Mouse (Mus musculus) ES-E14 (cell line): Measurements from ENCODE around the gene Tasp1. TPM values are rescaled to one million over a fixed set of nuclear protein-coding genes. Genes with fewer than 3 reads are reported as not detected.
A peak's percentile ranks its signal among the peaks of the same experiment; 100 is the strongest.
"Not testable (repeated sequence)": the region's sequence is repeated elsewhere in the genome, so short reads cannot be mapped to it uniquely, and the experiment has no call there.

Experiments used
- DNase-seq: peaks from one replicate; pipeline ENCODE4 v3.0.0-alpha.2; 2013; ENCODE audit warnings: low read depth, low spot score
- H3K27ac ChIP-seq: 2 replicates; pipeline ENCODE4 v1.5.1; 2012; ENCODE audit warnings: low read depth, mild to moderate bottlenecking, low read length, moderate library complexity, mixed read lengths; ENCODE audit not compliant: poor library complexity, insufficient read depth, severe bottlenecking
- H3K36me3 ChIP-seq: 2 replicates; pipeline ENCODE4 v1.6.1; 2012; ENCODE audit warnings: mild to moderate bottlenecking, low read length, moderate library complexity, mixed read lengths; ENCODE audit not compliant: control insufficient read depth, poor library complexity, insufficient read depth, severe bottlenecking
- H3K4me1 ChIP-seq, 2 experiments: fragments of 150-350 bp in 1 of 2; sonication (generic) in 1 of 2; 2 replicates each; pipeline ENCODE4 v1.6.1; 2012; ENCODE audit warnings: low read length in 2 of 2, mild to moderate bottlenecking in 1 of 2, mixed read lengths in 1 of 2; ENCODE audit not compliant: control insufficient read depth in 2 of 2, insufficient read depth in 2 of 2, poor library complexity in 1 of 2
- H3K4me3 ChIP-seq, 2 experiments: fragments of 150-350 bp in 1 of 2; sonication (generic) in 1 of 2; 2 replicates each; pipeline ENCODE4 v1.5.1; 2012; ENCODE audit warnings: low read length in 2 of 2, low read depth in 1 of 2, mild to moderate bottlenecking in 1 of 2, mixed read lengths in 1 of 2; ENCODE audit not compliant: insufficient read depth in 1 of 2, poor library complexity in 1 of 2, severe bottlenecking in 1 of 2
- H3K9ac ChIP-seq: 2 replicates; pipeline ENCODE4 v1.6.1; 2012; ENCODE audit warnings: low read depth, mild to moderate bottlenecking, low read length, mixed read lengths; ENCODE audit not compliant: poor library complexity, insufficient read depth, severe bottlenecking
- H3K9me3 ChIP-seq: fragments of 150-350 bp; sonication (generic); 2 replicates; pipeline ENCODE4 v1.6.1; 2012; ENCODE audit warnings: low read depth, mild to moderate bottlenecking, low read length; ENCODE audit not compliant: control insufficient read depth, insufficient read depth
- CHD2 ChIP-seq: IDR thresholded peaks from 2 replicates; pipeline ENCODE4 v1.6.1; 2014; ENCODE audit warnings: mild to moderate bottlenecking, low read depth, low read length, inconsistent platforms
- HCFC1 ChIP-seq: IDR thresholded peaks from 2 replicates; pipeline ENCODE4 v1.6.1; 2012; ENCODE audit warnings: low read length, inconsistent platforms, borderline replicate concordance; ENCODE audit not compliant: insufficient read depth
- MAFK ChIP-seq: IDR thresholded peaks from 2 replicates; pipeline ENCODE4 v1.6.1; 2014; ENCODE audit warnings: mild to moderate bottlenecking, low read depth, low read length, inconsistent platforms; ENCODE audit not compliant: insufficient read depth
- ZC3H11A ChIP-seq: IDR thresholded peaks from 2 replicates; pipeline ENCODE4 v1.6.1; 2012; ENCODE audit warnings: low read depth, mild to moderate bottlenecking, inconsistent platforms, low read length, borderline replicate concordance
- ZNF384 ChIP-seq: IDR thresholded peaks from 2 replicates; pipeline ENCODE4 v1.6.1; 2012; ENCODE audit warnings: low read depth, low read length, inconsistent platforms
- in situ Hi-C, 2 experiments: fragments of 600-800 bp; cut with MboI; formaldehyde crosslinking; loops; one replicate each; pipeline ENCODE4 v1.15.1; 2025; ENCODE audit warnings: low sequenced_read_pairs in 2 of 2, inconsistent platforms in 1 of 2; ENCODE audit not compliant: unreplicated experiment in 2 of 2
- total RNA-seq: library from RNA; depleted of rRNA; stranded (reverse); fragments of 300-350 nt; gene quantifications from 2 replicates; pipeline ENCODE4 v1.2.3, GENCODE M21; 2012

The Tasp1 gene
- total RNA-seq, 1 experiment: 11.2 TPM

DNA sequence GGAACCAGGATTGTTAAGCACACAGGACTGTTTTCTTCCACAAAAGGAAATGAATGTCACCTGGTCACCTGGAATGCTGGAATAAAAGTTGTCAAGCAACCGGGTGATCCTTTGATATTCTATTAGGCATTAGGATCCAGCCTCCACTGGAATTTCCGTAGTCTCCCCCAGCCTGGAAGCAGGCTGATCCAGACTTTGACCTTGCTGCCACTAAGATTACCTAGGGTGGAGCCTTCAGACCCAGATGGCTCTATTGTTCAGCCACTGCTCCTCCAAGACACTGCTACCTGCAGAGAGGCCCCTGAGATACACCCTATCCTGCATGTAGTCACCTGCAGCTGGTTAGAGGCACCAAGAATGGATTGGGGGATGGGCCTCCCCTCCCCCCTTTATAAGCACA, 192.8 kb downstream of the Tasp1 start:
- peak; percentile 68 for DNase-seq
- Histone ChIP-seq H3K9ac (no peak overlapping the region), H3K27ac (peak overlapping the region; percentile 85), H3K36me3 (peaks cover 5% of the 10 kb centered on the region), H3K9me3 (no peaks in the 10 kb centered on the region), H3K4me1 (peaks cover 5 to 6% of the 10 kb centered on the region in 2 experiments; a peak in 3 of 4 replicates), H3K4me3 (no peak overlapping the region)
- TF ChIP-seq MAFK: no peak
- TF ChIP-seq CHD2: peak; percentile 62; the same call in 1 of the 2 replicates
- in situ Hi-C loops: no loop called here

DNA sequence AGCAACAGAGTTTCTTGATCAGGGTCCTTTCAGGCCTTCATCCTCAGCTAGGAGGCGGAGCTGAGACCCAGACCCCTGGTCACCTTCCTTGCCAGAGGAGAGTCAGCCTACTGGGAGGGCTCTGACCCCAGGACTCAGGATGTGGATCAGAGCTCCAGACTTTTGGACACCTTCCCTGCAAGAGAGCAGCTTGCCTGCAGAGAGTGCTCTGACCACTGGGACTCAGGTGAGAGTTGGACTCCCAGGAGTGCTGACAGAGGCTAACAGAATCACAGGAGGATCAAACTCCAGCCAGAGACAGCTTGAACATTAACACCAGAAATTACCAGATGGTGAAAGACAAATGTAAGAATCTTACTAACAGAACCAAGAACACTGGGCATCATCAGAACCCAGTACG, 197.5 kb downstream of the Tasp1 start:
- H3K9me3 ChIP-seq, H3K4me1 ChIP-seq, H3K4me3 ChIP-seq, H3K27ac ChIP-seq, DNase-seq, in situ Hi-C loops, H3K36me3 ChIP-seq, H3K9ac ChIP-seq: not testable (repeated sequence)

DNA sequence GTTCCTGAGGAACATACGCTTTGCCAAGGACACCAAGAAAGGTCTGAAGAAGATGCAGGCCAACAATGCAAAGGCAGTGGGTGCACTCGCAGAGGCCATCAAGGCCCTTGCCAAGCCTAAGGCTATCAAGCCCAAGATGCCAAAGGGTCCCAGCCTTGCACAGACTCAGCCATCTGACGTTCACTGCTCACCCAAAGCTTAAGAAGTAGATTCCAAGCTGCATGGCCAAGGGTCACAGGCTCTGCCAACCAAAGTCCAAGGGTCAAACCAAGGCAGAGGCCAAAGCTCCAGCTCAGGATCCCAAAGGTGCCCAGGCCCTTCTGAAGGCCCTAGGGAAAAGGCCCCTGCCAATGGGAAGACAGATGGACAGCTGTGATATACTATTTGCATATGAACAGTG, 203.2 kb downstream of the Tasp1 start:
- DNase-seq, H3K4me3 ChIP-seq, H3K9ac ChIP-seq, H3K36me3 ChIP-seq, H3K27ac ChIP-seq, H3K9me3 ChIP-seq, H3K4me1 ChIP-seq, in situ Hi-C loops: not testable (repeated sequence)

DNA sequence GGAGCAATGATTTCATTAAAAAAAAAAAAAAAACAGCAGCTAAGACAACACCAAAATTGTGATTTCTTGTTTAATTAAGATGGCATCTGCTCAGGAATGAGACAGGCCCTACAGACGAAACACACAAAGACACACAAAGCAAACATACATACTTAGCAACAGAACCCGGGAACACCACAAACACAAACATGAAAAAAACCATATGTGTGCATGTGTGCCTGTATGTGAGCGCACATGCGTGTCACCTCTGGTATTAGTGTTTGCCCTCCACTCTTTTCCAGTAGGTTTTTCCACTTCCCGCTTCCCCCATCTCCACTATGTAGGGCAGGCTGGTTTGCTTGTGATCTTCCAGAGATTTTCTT, 206.5 kb downstream of the Tasp1 start:
- Histone ChIP-seq H3K4me1 (no peaks in the 10 kb centered on the region), H3K9me3 (no peaks in the 10 kb centered on the region), H3K9ac (no peak overlapping the region), H3K36me3 (0 out of 2 replicates have a peak, but pooled peaks cover 2% of the 10 kb centered on the region), H3K4me3 (no peak overlapping the region), H3K27ac (no peak overlapping the region)
- TF ChIP-seq MAFK (no peak), CHD2 (no peak), HCFC1 (no peak), ZNF384 (no peak), ZC3H11A (no peak)
- no peak for DNase-seq
- in situ Hi-C loops: no loop called here

DNA sequence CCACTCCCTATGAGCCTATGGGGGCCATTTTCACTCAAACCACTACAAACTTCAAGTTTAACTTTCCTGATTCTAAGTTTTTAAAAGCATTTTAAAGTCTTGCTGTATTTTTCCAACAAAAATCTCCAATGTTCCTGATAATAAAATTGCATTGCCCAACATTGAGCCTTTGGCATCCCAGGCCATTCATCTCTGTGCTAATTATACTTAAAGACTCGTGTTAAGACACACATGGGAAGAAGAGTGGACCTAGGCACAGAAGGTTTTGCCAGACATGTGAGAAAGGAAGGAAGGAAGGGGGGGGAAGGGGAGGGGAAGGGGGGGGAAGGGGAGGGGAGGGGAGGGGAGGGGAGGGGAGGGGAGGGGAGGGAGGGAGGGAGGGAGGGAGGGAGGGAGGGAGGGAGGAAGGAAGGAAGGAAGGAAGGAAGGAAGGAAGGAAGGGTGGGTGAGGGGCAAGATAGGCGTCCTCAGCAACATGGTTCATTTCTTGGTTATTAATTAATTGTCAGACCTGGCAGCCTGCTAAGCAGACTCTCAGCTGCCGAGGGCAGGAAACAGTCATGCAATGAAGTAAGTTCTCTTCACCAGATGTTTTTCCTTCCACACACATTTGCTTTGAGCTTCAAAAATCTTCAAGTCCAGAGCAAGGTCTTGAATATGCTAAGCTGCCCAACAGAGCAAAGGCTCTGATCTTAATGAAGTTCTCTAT, 207.0 kb downstream of the Tasp1 start:
- Histone ChIP-seq H3K4me3 (no peak overlapping the region), H3K9me3 (no peaks in the 10 kb centered on the region), H3K9ac (no peak overlapping the region), H3K27ac (no peak overlapping the region), H3K4me1 (no peaks in the 10 kb centered on the region), H3K36me3 (0 out of 2 replicates have a peak, but pooled peaks cover 2% of the 10 kb centered on the region)
- in situ Hi-C loops: no loop called here
- DNase-seq: no peak
- TF ChIP-seq ZNF384 (no peak), CHD2 (no peak), ZC3H11A (no peak)
